Mouse (Mus musculus): Measurements from ENCODE around the gene Paxx. TPM values are rescaled to one million over a fixed set of nuclear protein-coding genes. Genes with fewer than 3 reads are reported as not detected.

Gene Paxx
- polyA plus RNA-seq, 1 experiment from 2014 or later = 37.9 TPM

GRCm38 (mm10) chr2:25487965-25488670, 27.2 kb upstream of the Paxx start:
- H3K4me2 ChIP-seq (ENCODE audit: low read depth, low read length) = no peak overlapping the region
- 69% methylated on average over 6 of the region's 6 CpGs for WGBS
- no peak for ATAC-seq (ENCODE audit: low read depth)
- no peak overlapping the region for H3K27ac ChIP-seq (ENCODE audit: low read length)
- H3K4me1 ChIP-seq (replicated peaks; ENCODE audit: control insufficient read depth, insufficient read depth, low read length) = no peaks in the 10 kb centered on the region
- H3K27me3 ChIP-seq (ENCODE audit: control insufficient read depth, insufficient read depth, low read depth, low read length) = no peaks in the 10 kb centered on the region
- no peaks in the 10 kb centered on the region for H3K36me3 ChIP-seq (ENCODE audit: control insufficient read depth, insufficient read depth, low read length)
- H3K4me3 ChIP-seq (ENCODE audit: low read length) = no peak overlapping the region
- H3K9ac ChIP-seq (ENCODE audit: low read length) = no peak overlapping the region
- H3K9me3 ChIP-seq (ENCODE audit: control insufficient read depth, low read length) = no peaks in the 10 kb centered on the region

GRCm38 (mm10) chr2:25484901-25485647, 24.2 kb upstream of the Paxx start:
- no peak overlapping the region for H3K27ac ChIP-seq (ENCODE audit: low read length)
- H3K9ac ChIP-seq (ENCODE audit: low read length) = no peak overlapping the region
- H3K36me3 ChIP-seq (ENCODE audit: control insufficient read depth, insufficient read depth, low read length) = no peaks in the 10 kb centered on the region
- H3K4me1 ChIP-seq (replicated peaks; ENCODE audit: control insufficient read depth, insufficient read depth, low read length) = no peaks in the 10 kb centered on the region
- WGBS = 61% methylated on average over 11 of the region's 11 CpGs
- no peak overlapping the region for H3K4me3 ChIP-seq (ENCODE audit: low read length)
- H3K9me3 ChIP-seq (ENCODE audit: control insufficient read depth, low read length) = no peaks in the 10 kb centered on the region
- no peaks in the 10 kb centered on the region for H3K27me3 ChIP-seq (ENCODE audit: control insufficient read depth, insufficient read depth, low read depth, low read length)
- H3K4me2 ChIP-seq (ENCODE audit: low read depth, low read length) = no peak overlapping the region
- no peak for ATAC-seq (ENCODE audit: low read depth)

DNA sequence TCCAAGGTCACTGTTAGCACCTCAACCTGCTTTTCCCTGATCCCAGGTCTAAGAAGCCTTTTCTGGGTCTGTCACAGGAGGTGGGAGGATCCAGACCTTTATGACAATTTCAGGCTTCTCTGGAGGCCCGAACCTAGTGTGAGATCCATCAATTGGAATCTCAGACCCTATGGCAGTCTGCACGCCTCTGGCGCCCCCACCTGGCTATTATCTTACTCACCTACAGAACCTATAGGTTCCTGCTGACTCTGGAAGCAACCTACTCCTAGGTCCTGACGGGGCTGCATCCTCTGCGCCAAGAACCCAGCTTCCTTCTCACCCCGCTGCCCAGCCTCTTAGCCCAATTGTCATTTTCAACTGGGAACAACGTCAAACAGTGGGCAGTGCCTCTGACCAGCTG, 22.1 kb upstream of the Paxx start:
- 21% methylated on average over 7 of the region's 7 CpGs for WGBS
- no peak for ATAC-seq (ENCODE audit: low read depth)
- H3K9me3 ChIP-seq (ENCODE audit: control insufficient read depth, low read length) = no peaks in the 10 kb centered on the region
- no peak overlapping the region for H3K4me2 ChIP-seq (ENCODE audit: low read depth, low read length)
- H3K36me3 ChIP-seq (ENCODE audit: control insufficient read depth, insufficient read depth, low read length) = no peaks in the 10 kb centered on the region
- no peaks in the 10 kb centered on the region for H3K4me1 ChIP-seq (replicated peaks; ENCODE audit: control insufficient read depth, insufficient read depth, low read length)
- H3K4me3 ChIP-seq (ENCODE audit: low read length) = no peak overlapping the region
- no peak overlapping the region for H3K9ac ChIP-seq (ENCODE audit: low read length)
- H3K27me3 ChIP-seq (ENCODE audit: control insufficient read depth, insufficient read depth, low read depth, low read length) = no peaks in the 10 kb centered on the region
- H3K27ac ChIP-seq (ENCODE audit: low read length) = no peak overlapping the region

- Histone ChIP-seq H3K9me3 (ENCODE audit: control insufficient read depth, low read length) (no peaks in the 10 kb centered on the region), H3K4me3 (ENCODE audit: low read length) (no peak overlapping the region), H3K9ac (ENCODE audit: low read length) (no peak overlapping the region), H3K4me2 (ENCODE audit: low read depth, low read length) (no peak overlapping the region), H3K36me3 (ENCODE audit: control insufficient read depth, insufficient read depth, low read length) (no peaks in the 10 kb centered on the region), H3K27me3 (ENCODE audit: control insufficient read depth, insufficient read depth, low read depth, low read length) (no peaks in the 10 kb centered on the region), H3K27ac (ENCODE audit: low read length) (no peak overlapping the region), H3K4me1 (replicated peaks; ENCODE audit: control insufficient read depth, insufficient read depth, low read length) (no peaks in the 10 kb centered on the region)
- no peak for ATAC-seq (ENCODE audit: low read depth)
- WGBS = 73% methylated on average over 1 of the region's 1 CpGs
These were observed 19.6 kb upstream of the Paxx start for GRCm38 (mm10) chr2:25480541-25480940.

- H3K4me3 ChIP-seq (ENCODE audit: low read length) = no peak overlapping the region
- ATAC-seq (ENCODE audit: low read depth) = no peak
- no peaks in the 10 kb centered on the region for H3K27me3 ChIP-seq (ENCODE audit: control insufficient read depth, insufficient read depth, low read depth, low read length)
- WGBS = 64% methylated on average over 10 of the region's 10 CpGs
- no peaks in the 10 kb centered on the region for H3K9me3 ChIP-seq (ENCODE audit: control insufficient read depth, low read length)
- no peaks in the 10 kb centered on the region for H3K36me3 ChIP-seq (ENCODE audit: control insufficient read depth, insufficient read depth, low read length)
- H3K9ac ChIP-seq (ENCODE audit: low read length) = no peak overlapping the region
- H3K4me1 ChIP-seq (replicated peaks; ENCODE audit: control insufficient read depth, insufficient read depth, low read length) = no peaks in the 10 kb centered on the region
- no peak overlapping the region for H3K27ac ChIP-seq (ENCODE audit: low read length)
- H3K4me2 ChIP-seq (ENCODE audit: low read depth, low read length) = no peak overlapping the region
These were observed 18.8 kb upstream of the Paxx start for GRCm38 (mm10) chr2:25479551-25480311.

DNA sequence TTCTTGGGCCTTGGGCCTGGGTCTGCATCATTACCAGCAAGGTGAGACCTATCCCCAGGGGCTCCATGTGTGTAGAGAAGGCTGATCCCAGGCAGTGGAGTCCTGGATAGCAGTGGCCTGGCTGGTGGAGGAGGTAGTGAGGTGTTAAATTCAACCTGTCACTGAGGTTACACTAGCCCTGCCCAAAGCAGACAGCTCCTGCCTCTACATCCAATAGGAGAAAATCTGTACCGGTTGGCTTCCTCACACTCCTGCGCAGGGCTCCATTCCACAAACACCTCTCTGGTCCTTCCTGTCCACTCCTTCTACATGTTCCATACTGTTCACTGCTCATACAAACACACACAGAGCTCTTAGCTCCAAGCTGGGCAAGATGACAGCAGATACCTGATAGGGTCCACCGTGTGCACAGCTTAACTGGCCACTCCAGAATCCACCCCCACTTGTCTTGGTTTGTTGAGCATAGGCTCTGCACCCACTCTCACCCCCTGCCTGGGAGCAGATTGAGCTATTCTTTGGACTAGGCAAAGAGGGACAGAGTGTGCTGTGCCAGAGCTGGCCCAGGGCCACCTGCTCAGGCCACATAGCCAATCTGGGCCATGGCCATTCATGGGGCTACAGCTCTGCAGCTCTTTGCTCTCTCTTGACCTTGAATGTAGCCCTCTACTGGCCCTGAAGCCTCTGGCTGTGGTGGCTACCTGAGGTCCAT, 17.2 kb upstream of the Paxx start:
- no peak for ATAC-seq (ENCODE audit: low read depth)
- Histone ChIP-seq H3K9me3 (ENCODE audit: control insufficient read depth, low read length) (no peaks in the 10 kb centered on the region), H3K9ac (ENCODE audit: low read length) (no peak overlapping the region), H3K27me3 (ENCODE audit: control insufficient read depth, insufficient read depth, low read depth, low read length) (no peaks in the 10 kb centered on the region), H3K36me3 (ENCODE audit: control insufficient read depth, insufficient read depth, low read length) (no peaks in the 10 kb centered on the region), H3K4me1 (replicated peaks; ENCODE audit: control insufficient read depth, insufficient read depth, low read length) (no peaks in the 10 kb centered on the region), H3K4me3 (ENCODE audit: low read length) (no peak overlapping the region), H3K4me2 (ENCODE audit: low read depth, low read length) (no peak overlapping the region), H3K27ac (ENCODE audit: low read length) (no peak overlapping the region)
- 76% methylated on average over 3 of the region's 3 CpGs for WGBS

DNA sequence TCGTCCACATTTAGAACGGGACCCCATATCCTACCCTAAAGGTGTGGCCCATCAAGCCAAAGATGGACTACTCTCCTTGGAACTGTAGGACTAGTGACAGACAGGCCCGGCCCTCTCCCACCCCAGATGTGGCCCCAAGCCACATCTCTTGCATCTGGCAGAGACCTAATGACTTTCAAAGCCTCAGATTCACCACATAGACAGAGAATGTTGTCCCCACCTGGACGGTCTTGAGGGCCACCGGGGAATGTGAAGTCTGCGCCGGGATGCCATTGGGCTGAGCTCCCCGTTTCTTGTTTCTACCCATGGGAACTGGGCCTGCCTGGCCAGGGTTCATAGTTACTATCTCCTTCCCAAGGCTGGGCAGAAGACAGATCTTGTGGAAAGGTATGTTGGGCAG, 16.6 kb upstream of the Paxx start:
- ATAC-seq (ENCODE audit: low read depth) = no peak
- Histone ChIP-seq H3K27me3 (ENCODE audit: control insufficient read depth, insufficient read depth, low read depth, low read length) (no peaks in the 10 kb centered on the region), H3K4me1 (replicated peaks; ENCODE audit: control insufficient read depth, insufficient read depth, low read length) (no peaks in the 10 kb centered on the region), H3K27ac (ENCODE audit: low read length) (no peak overlapping the region), H3K9me3 (ENCODE audit: control insufficient read depth, low read length) (no peaks in the 10 kb centered on the region), H3K4me2 (ENCODE audit: low read depth, low read length) (no peak overlapping the region), H3K4me3 (ENCODE audit: low read length) (no peak overlapping the region), H3K36me3 (ENCODE audit: control insufficient read depth, insufficient read depth, low read length) (no peaks in the 10 kb centered on the region), H3K9ac (ENCODE audit: low read length) (no peak overlapping the region)
- WGBS = 76% methylated on average over 8 of the region's 8 CpGs

- ATAC-seq (ENCODE audit: low read depth) = no peak
- 73% methylated on average over 2 of the region's 2 CpGs for WGBS
These were observed 11.7 kb upstream of the Paxx start for GRCm38 (mm10) chr2:25472550-25472949.

GRCm38 (mm10) chr2:25469969-25470368, 9.1 kb upstream of the Paxx start, which contains the start of gene Ptgds:
Gene Ptgds (minus strand): TSS chr2:25470046.
- H3K9ac ChIP-seq (ENCODE audit: low read length) = no peak within 1 kb of the TSS

More at GRCm38 (mm10) chr2:25472550-25472949, 11.7 kb upstream of the Paxx start:
- H3K9ac ChIP-seq (ENCODE audit: low read length) = no peak overlapping the region
- H3K4me3 ChIP-seq (ENCODE audit: low read length) = no peak overlapping the region
- H3K4me1 ChIP-seq (replicated peaks; ENCODE audit: control insufficient read depth, insufficient read depth, low read length) = peaks cover 8% of the 10 kb centered on the region; the same call in 1 of the 2 replicates
- H3K36me3 ChIP-seq (ENCODE audit: control insufficient read depth, insufficient read depth, low read length) = no peaks in the 10 kb centered on the region
- H3K27me3 ChIP-seq (ENCODE audit: control insufficient read depth, insufficient read depth, low read depth, low read length) = no peaks in the 10 kb centered on the region
- no peak overlapping the region for H3K4me2 ChIP-seq (ENCODE audit: low read depth, low read length)
- H3K27ac ChIP-seq (ENCODE audit: low read length) = no peak overlapping the region
- H3K9me3 ChIP-seq (ENCODE audit: control insufficient read depth, low read length) = no peaks in the 10 kb centered on the region

More at GRCm38 (mm10) chr2:25469969-25470368, 9.1 kb upstream of the Paxx start, which contains the start of gene Ptgds:
- H3K4me2 ChIP-seq (ENCODE audit: low read depth, low read length) = no peak within 1 kb of the TSS
- no peak for ATAC-seq (ENCODE audit: low read depth)
- H3K4me3 ChIP-seq (ENCODE audit: low read length) = no peak within 1 kb of the TSS
- WGBS = 40% methylated on average over 6 of the region's 6 CpGs
- no peaks in the 10 kb centered on the region for H3K27me3 ChIP-seq (ENCODE audit: control insufficient read depth, insufficient read depth, low read depth, low read length)
- H3K9me3 ChIP-seq (ENCODE audit: control insufficient read depth, low read length) = no peaks in the 10 kb centered on the region
- H3K4me1 ChIP-seq (replicated peaks; ENCODE audit: control insufficient read depth, insufficient read depth, low read length) = peaks cover 8% of the 10 kb centered on the region; the same call in 1 of the 2 replicates
- peak within 1 kb of the TSS; percentile 55 for H3K27ac ChIP-seq (ENCODE audit: low read length)
- H3K36me3 ChIP-seq (ENCODE audit: control insufficient read depth, insufficient read depth, low read length) = no peaks in the 10 kb centered on the region
